Mouse (Mus musculus) liver, postnatal 0 days (tissue): ENCODE results near the gene Stxbp5.

ENCODE experiments used
- CTCF ChIP-seq: sonication (generic); IDR thresholded peaks from 2 replicates; pipeline ENCODE4 v1.5.1; 2016; ENCODE audit warnings: antibody characterized with exemption, low read depth
- EP300 ChIP-seq: IDR thresholded peaks from 2 replicates; pipeline ENCODE4 v1.6.1; 2016; ENCODE audit warnings: antibody characterized with exemption, low read depth, mild to moderate bottlenecking

DNA sequence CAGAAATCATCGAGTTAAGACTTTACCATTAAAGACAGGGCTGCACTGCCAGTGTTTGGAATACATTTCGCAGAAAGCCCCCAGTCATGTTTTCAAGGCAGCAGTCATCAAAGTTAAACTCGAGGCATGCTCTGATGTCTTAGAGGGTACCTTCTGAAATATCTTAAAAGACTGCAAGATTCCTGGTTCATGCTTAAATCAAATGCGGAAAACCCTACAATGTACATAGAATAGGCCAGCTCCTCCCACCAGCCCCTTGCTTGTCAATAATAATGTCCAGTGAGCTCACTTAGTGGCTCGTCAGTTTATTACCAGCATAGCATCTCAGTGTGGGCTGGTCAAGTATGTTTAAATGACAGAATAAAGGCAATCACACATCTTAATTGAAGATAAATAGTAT is 3.0 kb downstream of the Stxbp5 start:
- TF ChIP-seq CTCF = no peak
- no peak for TF ChIP-seq EP300
